Mouse (Mus musculus) MEL (cell line): ENCODE results near the gene Nenf.

Source experiments
- CTCF ChIP-seq, 3 experiments: IDR thresholded peaks in 2 of 3; conservative IDR thresholded peaks in 1 of 3; 2 replicates each; pipeline ENCODE4 v1.5.1; 2011 to 2012; ENCODE audit warnings: low read length in 3 of 3, low read depth in 2 of 3, mild to moderate bottlenecking in 2 of 3, improper control_type of control experiment in 1 of 3, inconsistent platforms in 1 of 3, mixed read lengths in 1 of 3, moderate library complexity in 1 of 3; ENCODE audit not compliant: control insufficient read depth in 1 of 3, insufficient read depth in 1 of 3, poor library complexity in 1 of 3, severe bottlenecking in 1 of 3
- ETS1 ChIP-seq: IDR thresholded peaks from 2 replicates; pipeline ENCODE4 v1.6.1; 2012; ENCODE audit warnings: low read depth, mild to moderate bottlenecking, inconsistent platforms, low read length, improper control_type of control experiment, moderate library complexity
- GATA1 ChIP-seq: IDR thresholded peaks from 2 replicates; pipeline ENCODE4 v1.6.1; 2011; ENCODE audit warnings: low read depth, low read length, improper control_type of control experiment
- HCFC1 ChIP-seq: IDR thresholded peaks from 2 replicates; pipeline ENCODE4 v1.6.1; 2012; ENCODE audit warnings: low read depth, mild to moderate bottlenecking, inconsistent platforms, low read length, improper control_type of control experiment, moderate library complexity
- MAFK ChIP-seq: IDR thresholded peaks from 2 replicates; pipeline ENCODE4 v1.6.1; 2011; ENCODE audit warnings: low read depth, mild to moderate bottlenecking, low read length, improper control_type of control experiment, borderline replicate concordance
- MAX ChIP-seq: IDR thresholded peaks from 2 replicates; pipeline ENCODE4 v1.6.1; 2011; ENCODE audit warnings: low read length, improper control_type of control experiment
- MEF2A ChIP-seq: IDR thresholded peaks from 2 replicates; pipeline ENCODE4 v1.6.1; 2014; ENCODE audit warnings: low read depth, mild to moderate bottlenecking, inconsistent platforms, low read length, improper control_type of control experiment; ENCODE audit not compliant: poor library complexity, insufficient replicate concordance, severe bottlenecking; ENCODE audit errors: extremely low read depth
- MXI1 ChIP-seq: IDR thresholded peaks from 2 replicates; pipeline ENCODE4 v1.6.1; 2011; ENCODE audit warnings: mild to moderate bottlenecking, low read depth, low read length, improper control_type of control experiment
- MYB ChIP-seq: IDR thresholded peaks from 2 replicates; pipeline ENCODE4 v1.6.1; 2011; ENCODE audit warnings: mild to moderate bottlenecking, low read depth, low read length, improper control_type of control experiment
- MYC ChIP-seq: IDR thresholded peaks from 2 replicates; pipeline ENCODE4 v1.6.1; 2011; ENCODE audit warnings: low read depth, mild to moderate bottlenecking, low read length, improper control_type of control experiment, moderate library complexity
- POLR2AphosphoS5 ChIP-seq: IDR thresholded peaks from 2 replicates; pipeline ENCODE4 v1.6.1; 2012; ENCODE audit warnings: low read depth, borderline replicate concordance, mild to moderate bottlenecking, inconsistent platforms, low read length, moderate library complexity, mixed read lengths
- RAD21 ChIP-seq: IDR thresholded peaks from 2 replicates; pipeline ENCODE4 v1.6.1; 2011; ENCODE audit warnings: mild to moderate bottlenecking, low read depth, low read length, improper control_type of control experiment
- USF1 ChIP-seq: IDR thresholded peaks from 2 replicates; pipeline ENCODE4 v1.6.1; 2014; ENCODE audit warnings: low read depth, mild to moderate bottlenecking, inconsistent platforms, low read length, improper control_type of control experiment, moderate library complexity
- ZNF384 ChIP-seq: IDR thresholded peaks from 2 replicates; pipeline ENCODE4 v1.6.1; 2012; ENCODE audit warnings: low read depth, mild to moderate bottlenecking, inconsistent platforms, low read length, improper control_type of control experiment

DNA sequence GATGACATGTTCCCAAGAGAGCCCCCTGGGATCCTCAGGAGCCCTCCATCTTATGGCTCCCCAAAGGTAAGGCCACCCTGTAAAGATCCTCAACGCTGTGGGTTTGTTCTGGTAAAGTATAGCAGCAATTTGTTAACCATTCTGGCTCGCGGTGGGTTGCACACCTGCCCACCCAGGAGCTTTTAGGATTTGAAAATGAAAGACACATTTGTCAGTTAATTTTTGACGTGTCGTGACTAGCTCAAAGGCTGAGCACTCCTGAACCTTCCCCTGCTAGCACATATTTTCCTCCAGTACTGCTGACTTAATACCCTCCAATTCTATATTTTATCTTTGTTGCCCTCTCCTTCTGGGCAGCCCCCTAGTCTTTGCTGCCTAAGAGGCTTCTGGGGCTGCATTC, 50.8 kb downstream of the Nenf start:
- TF ChIP-seq MYC (no peak), ETS1 (no peak), CTCF (IDR thresholded peaks at IDR 0.05 in 2 of 3, conservative IDR thresholded peaks at IDR 0.05 in 1 of 3; ENCODE audit: control insufficient read depth in 1 of 3, insufficient read depth in 1 of 3, low read depth in 2 of 3, low read length in 3 of 3, poor library complexity in 1 of 3, severe bottlenecking in 1 of 3) (no peak), MAX (no peak), MYB (no peak), MXI1 (no peak), RAD21 (no peak), USF1 (no peak), MAFK (no peak), HCFC1 (no peak), MEF2A (no peak), GATA1 (no peak), ZNF384 (no peak), POLR2AphosphoS5 (no peak)
